Mouse (Mus musculus) embryo, embryonic 10 days (tissue): ENCODE results near the gene Rgs8.

Source experiments
- DNase-seq: peaks from one replicate; pipeline ENCODE4 v3.0.0-alpha.2; 2015; ENCODE audit warnings: low spot score

Rgs8 gene

DNA sequence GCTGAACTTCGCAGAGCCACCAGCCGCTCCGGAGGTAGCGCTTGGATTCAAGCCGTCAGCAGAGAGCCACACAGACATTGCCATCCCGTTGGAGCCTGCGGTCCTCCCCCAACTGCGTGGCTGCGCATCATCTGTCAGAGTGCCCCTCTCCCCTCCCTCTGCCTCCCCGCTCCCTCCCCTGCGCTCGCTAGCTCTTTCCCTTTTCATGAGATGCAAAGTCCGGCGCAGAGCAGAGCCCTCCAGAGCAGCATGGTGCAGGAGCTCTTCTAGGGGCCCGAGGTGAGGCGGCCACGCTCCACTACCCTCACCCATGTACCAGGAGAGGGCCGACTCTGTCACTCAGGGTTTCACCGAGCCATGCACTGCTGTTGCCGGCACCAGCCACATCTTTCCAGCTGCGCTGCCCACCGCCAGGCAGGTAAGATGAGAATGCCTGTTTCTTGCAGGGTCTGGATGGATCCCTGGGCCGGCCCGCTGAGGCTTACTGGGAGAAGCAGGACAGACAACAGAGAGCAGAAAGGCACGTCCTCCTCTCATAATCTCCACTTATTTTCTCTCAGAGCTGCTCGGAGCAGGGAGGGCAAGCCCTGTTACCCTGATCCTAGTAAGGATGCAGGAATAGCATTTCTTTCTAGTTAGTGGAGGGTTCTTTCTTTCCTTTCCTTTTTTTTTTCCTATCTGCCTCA is at the start of gene Rgs8:
Gene Rgs8, plus strand, starts transcription at position 88 of the 686 bp plus-strand sequence.
- DNase-seq: peak; percentile 81

DNA sequence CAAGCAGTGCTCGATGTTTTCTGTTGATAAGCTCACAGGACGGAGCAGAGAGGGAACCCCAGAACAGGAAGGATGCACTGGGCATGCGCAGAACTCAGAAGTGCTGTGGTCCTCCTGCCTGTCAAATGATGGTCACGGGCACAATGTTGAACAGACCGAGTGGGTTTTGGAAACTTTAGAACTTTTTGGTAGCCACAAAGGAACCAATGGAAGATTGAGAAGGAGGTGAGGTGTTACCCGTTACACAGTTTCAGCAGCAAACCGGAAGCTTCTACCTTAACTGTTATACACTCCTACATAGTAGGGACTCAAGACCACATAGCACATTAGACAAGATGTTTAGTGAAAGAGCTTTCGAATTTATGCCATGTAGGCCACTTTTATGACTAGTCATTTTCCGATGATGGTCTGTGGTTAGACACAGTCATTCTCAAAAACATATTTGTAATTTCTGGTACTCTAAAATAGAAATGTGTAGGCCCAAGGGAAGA is 35.4 kb upstream of the Rgs8 start:
- no peak for DNase-seq

DNA sequence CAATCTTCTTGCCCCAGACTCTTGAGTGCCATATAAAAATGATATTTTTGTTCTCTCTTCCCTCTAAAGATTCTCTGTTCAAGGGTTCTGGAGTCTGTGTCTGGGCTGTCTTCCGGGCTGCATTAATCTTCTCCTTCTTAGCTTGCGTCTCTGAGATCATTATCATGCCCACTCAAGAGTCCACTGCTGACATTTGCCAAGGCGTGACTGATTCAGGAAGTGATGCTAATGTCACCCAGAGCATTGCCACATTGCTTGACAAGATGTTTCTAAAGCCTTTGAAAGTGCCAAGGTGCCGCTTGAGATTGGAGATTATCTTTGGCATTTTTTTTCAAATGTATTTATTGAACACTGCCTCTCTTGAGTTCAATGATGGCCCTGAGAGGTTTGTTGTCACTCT is 29.8 kb upstream of the Rgs8 start:
- no peak for DNase-seq

DNA sequence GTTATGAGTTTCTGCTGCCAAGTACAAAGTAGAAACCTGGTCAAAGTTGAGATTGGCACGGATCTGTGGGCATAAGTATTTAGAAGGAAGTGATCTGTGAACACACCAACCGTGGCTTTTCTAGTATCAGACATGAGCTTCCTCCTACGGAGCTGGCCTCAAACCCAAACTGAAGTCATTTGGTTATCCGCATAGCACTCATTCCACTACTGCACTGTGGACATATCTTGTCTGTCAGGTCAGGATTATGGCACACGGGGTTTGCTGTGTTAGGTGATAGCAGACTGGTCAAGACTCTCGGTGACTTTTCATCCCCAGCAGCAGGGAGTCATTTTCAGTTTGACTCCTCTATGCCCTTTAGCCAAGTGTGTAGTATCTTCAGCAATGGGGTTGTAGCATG is 20.1 kb upstream of the Rgs8 start:
- no peak for DNase-seq

DNA sequence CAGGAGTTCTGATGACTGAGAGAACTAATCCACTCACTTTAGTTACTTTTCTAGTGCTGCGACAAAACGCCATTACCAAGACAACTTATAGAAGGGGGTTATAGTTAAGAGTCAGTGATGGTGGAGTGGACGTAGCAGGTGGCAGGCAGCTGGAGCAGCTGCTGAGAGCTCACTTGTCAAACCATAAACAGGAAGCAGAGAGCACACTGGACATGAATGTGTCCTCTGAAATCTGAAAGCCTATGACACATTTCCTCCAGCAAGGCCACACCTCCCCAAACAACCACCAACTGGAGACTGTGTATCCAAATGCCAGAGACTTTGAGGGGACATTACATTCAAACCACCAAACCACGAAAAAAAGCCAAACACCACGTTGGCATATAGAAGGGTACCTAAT is 17.8 kb upstream of the Rgs8 start:
- DNase-seq: no peak

DNA sequence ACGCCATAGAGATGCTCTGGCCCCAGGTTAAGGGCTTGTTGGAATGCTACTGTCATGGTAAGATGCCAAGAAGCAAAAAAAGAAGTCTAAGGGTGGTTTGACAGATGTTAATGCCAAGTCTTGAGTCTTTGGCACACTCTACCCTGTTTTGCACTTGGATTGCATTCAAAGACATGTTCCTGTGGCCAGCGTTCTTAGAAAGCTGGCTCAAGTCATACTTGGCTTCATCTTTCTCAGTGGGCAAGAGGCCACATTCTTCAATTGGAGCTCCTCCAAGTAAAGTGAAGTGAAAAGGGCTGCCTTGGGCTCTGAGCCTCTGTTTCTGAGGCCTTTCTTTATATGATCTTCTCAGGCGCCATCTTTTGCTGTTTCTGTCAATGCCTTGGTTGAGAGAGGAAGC is 17.3 kb upstream of the Rgs8 start:
- DNase-seq: no peak

DNA sequence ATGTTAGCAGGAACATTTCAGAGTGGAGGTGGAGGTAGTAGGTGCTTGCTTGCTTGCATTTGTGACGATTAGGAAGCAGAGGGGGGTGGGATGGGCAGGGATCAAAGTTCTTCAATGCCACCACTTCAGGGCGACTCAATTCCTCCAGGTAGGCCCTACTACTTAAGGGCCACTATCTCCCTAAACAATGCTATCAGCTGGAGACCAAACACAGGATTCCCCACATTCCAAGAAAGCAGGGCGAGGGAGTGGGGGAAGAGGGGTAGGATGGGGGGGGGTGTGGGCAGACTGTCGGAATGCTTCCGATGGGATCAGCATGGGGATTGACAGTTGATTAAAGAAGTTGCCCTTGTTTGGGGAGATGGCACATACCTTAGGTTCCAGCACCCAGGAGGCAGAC is 16.0 kb upstream of the Rgs8 start:
- DNase-seq: no peak

DNA sequence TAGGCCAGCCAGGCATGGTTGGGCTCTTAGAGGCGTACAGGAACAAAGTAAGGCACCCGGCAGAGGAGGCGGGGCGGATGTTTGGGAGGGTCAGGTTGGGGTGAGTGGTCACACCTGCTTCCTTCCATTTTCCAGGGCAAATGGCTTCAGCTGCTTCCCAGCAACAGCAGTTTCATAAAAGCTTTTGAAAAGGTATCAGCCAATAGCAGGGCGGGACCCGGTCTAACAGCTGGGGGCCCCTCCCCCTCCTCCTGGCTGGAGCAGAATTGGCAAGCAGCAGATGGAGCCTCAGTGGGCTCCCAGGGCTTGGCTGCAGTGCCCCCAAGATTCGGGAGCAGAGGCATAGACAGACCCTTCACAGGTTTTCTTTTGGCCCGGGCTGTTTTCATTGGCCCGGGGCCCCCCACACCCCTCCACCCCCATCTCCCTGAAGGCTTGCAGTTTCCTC is 11.3 kb upstream of the Rgs8 start:
- peak; percentile 77 for DNase-seq

DNA sequence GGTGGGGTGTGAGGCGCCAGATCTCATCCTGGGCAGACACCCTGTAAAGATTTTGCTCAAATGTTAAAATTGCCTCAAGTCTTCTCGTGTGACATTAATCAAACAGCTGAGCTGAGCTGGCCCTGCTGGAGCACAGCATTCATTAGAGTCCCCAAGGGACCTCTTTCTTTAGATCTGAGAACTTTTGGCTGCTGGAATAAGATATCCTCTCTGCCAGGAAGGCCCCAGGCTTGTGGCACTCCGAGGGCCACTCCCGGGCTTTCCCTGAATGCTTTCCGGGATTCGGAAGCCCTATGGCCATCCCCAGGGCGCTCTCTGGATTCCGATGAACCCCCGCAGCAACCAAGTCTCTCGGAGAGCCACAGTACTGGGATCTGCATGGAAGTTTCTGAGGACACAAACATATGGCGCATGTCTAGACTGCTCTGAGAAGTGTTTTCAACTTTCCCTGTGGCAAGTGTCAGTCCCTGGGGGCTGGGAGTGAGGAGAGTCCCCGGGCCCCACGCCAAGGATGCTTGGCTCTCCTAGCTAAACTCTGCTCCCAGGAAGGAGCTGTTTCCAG is 10.8 kb upstream of the Rgs8 start:
- DNase-seq: peak; percentile 37

DNA sequence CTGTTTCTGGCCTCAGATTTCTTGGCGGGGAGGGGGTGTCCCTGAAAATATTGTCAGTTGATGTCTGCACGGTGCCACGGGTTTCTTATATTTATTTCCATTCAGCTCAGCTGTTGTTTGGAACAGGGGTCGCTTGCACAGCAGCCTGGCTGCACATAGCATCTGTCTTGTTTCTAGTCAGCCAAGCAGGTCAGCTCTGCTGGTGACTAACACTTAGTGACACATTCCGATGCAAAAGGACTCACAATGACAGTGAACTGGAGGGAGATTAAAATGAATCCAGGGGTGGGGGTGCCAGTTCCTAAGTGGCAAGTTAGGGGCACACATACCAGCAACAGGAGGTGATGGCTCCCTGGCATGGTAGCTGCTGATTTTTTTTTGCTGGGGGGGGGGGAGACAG is 849 bp downstream of the Rgs8 start:
- peak; percentile 51 for DNase-seq

DNA sequence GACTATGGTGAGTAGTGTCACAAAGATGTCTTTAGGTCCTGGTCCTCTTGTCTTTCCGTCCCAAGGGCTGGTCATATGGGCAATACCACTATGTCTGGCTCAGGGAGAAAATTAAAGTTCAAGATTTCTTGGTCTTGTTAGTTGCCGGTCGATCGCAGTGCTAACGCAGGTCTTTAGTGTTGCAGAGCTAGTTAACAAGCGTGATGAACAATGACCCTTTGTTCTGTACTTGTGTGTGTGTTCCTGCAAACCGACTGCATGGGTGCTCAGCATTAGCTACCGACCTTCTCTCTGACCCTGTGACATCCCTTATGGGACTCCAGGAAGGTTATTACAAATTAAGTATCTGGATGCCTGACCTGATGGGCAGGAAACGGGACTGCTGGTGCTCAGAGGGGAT is 6.8 kb downstream of the Rgs8 start:
- DNase-seq: no peak

DNA sequence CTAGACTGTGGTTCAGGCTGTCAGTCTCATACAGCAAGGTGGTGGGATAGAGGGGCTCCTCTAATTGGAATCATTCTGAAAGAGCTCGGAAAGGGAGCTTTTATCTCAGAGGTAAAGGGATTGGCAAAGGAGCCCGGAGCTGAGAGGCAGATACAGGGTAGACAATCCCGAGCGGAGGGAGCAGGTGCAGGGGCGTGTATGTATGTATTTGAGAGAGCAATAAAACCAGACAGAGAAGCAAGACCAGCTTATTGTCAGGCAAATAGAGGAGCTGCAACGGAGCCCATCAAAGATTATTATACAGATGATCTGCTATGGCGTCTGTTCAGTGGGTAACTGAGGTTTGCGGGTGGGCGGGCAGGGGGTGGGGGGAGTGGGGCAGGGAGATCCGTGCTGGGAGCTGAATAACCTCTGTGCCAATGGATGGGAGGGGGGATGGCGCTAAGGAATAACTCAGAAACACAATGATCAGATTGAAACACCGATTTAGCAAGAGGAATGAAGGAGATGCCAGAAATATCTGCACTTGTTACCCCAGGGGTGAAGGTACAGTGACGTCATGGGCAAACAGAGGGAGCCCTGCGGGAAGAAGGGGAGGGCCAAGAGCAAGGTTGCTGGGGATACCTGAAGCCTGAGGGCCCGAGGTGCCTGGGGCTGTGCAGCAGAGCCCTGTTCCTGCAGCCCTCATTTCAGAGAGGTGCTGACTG is 8.3 kb downstream of the Rgs8 start:
- DNase-seq: no peak

DNA sequence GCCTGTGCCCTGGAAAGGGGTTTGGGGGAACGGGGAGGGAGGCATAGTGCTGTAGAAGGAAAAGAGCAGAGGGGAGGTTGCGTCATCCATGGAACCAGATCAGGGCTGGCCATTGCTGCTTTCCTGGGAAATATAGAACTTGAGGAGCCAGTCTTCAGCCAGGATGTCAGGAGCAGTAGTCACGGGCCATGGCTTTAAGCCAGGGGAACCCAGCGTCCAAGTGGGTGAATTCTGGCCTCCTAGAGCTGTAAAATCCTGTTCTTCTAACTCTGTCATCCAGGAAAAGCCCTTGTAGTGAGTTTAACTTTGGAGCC is 8.8 kb downstream of the Rgs8 start:
- DNase-seq: no peak

DNA sequence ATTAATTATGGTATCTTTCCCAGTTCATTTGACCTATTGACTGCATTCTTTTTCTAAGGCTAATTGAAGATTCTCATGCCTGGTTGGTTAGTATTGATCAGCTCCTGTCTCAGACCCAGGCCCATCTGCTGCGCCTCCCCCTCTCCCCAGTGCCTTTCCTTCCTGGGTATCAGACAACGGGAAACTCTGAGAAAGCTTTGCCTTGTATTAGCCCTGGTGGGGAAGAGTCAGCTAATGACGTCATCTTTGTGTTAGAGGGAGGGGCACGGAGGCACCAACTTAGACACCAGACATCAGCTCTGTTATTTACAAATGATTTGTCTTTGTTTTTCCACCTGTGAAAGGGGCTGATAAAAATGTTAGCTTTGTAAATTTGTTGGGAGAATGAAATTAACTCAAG is 9.5 kb downstream of the Rgs8 start:
- peak; percentile 43 for DNase-seq

DNA sequence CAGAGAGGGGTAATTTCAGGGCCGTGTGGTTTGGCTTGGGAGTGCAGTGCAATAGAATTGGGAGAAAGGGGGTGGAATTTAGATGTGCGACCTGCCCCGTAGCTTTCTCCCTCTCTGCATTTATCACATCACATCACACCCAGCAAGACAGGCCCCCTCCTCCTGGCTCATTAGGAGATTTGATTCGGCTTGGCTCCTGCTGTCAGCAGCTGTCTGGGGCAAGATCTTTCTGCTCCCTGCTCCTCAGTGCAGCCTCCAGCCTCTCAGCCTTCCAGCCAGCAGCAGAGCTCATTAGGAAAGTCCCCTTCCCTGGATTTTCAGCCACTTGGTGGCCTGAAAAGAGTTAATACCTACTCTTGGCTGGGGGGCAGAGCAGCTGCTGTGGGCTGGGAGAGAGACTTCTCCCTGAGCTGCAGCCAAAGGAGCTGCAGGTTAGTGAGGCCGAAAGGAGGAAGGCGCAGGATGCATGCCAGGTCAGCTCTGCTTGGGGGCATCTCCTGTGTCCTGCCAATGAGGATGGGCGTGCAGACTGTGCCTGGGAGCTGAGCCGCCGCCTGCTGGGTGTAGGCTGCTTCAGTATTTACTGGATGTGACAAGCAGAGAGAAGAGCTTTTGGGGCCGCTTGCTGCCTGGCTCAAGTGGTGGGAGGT is 12.4 kb downstream of the Rgs8 start:
- peak; percentile 62 for DNase-seq

DNA sequence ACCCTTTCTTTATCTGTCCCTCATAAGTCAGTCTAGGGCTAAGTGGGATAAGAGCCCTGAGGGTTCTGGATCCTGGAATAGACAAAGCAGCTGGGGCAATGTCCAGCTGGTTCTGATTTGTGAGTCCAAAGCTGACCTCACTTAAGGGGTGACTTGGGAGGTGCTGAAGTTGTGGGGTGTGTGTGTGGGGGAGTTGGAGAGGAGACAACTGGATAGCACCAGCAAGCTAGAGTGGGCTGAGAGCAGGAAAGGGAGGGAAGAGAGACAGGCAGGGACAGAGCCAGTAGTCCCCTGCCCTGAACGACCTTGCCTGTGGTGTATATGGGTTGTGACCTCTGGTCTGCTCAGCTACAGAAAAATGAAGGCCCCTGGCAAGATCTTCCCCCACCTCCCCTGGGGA is 13.4 kb downstream of the Rgs8 start:
- DNase-seq: no peak

DNA sequence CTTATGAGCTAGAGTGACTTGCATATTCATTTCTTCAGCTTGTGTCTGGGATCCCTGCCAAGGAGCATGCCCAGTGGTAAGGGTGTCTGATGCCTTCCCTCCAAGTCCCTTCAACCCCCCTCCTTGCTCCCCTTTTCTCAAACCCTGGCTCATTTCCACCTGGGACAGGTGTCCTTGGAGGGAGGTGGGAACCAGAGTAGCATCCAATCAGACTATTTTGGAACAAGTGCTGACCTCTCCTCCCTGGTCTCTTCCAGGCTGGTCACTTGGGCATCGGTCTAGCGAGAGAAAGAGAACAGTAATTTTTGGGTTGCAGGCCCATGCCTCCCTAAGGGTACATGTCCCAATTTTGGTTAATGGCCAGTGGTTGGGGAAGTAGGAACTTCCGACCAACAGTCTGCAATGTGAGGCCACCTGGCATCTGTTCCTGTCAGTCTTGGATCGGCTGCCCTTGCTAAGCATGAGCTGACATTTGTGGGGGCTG is 14.5 kb downstream of the Rgs8 start:
- no peak for DNase-seq

DNA sequence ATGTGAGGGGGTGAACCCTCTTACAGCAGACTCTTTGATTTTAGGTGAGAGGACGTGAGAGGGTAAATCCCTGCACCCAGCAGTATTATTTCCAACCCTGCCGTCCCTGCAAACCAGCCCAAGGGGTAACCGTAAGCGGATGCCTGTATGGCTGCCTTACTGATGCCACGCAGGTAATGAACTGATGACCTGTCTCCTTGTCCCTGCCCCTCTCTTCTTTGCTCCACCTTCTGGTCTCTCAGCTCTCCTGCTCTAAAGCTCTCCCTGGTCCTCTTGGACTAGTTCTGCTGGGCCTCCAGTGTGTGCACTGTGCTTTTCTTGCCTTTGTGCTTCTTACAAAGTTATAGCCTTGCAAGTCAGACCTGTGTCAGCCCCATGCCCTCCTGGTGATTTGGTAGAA is 15.0 kb downstream of the Rgs8 start:
- no peak for DNase-seq

DNA sequence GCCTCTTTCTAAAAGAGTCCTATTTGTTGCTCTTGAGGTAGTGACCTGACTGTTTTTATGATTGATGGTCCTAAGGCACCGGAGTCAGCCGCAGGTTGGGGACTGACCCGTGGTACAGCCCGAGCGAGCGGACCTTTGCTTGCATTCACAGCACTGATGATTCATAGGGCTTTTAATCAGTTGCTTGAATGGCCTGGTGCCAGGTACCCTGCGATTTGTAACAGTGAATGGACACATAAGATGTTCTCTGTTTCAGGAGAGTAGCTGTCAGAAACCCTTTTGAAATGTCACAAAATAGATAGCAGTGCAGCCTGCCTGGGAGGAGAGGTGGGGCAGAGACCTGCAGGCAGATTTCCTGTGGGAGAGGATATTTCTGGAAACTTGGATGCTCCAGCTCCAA is 16.3 kb downstream of the Rgs8 start:
- no peak for DNase-seq

DNA sequence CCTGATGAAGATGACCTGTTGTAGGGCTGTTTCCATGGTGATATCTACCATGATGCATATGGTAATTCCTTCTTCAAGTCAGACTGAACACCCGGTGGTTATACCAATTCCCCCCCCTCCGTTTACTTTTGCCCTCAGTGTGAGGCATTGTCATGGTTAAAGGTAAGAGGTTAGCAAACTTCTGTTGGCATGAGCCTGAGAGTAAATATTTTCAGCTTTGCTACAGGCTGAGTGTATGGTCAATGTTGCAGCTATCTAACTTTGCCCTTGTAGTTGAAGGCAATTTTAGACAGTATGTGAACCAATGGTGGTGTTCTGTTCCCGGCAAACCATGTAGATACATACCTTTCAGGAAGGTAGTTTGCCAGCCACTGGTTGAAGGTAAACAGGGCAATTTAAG is 16.9 kb downstream of the Rgs8 start:
- DNase-seq: no peak

DNA sequence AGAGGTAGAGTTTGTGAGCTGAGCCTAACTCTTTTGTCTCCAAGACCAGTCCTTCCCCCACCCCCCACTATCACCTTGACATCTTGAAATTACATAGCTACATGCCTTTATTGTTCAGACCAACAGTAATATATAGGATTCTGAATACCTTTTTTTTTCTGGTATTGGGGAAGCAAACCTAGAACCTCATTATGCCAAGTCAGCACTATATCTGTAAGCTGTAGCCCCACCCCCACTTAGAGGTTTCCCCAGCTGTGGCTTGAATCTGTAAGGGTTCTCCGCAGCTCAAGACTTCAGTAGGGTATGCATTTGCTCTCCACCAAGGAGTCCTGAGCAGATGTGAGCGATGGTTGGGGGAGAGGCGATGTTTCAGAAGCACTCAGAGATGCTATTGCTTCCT is 18.5 kb downstream of the Rgs8 start:
- DNase-seq: no peak

DNA sequence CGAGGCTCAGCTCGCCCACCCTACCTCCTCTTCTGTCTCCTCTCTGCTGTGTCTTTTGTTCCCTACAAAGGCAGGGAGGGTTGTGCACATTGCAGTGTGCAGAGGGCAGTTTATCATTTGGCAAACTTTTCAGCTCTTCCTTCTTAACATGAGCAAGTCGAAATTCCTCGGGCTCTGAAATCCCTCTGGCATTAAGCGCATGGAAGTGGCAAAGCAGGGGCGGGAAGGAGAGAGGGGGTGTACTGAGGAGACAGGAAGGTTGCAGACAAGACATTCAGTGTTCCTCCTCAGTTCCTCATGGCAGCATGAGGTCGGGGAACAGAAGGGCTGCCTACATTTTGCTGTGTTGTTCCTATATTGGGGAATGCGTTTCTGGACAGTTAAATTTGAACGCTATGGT is 19.9 kb downstream of the Rgs8 start:
- DNase-seq: no peak

DNA sequence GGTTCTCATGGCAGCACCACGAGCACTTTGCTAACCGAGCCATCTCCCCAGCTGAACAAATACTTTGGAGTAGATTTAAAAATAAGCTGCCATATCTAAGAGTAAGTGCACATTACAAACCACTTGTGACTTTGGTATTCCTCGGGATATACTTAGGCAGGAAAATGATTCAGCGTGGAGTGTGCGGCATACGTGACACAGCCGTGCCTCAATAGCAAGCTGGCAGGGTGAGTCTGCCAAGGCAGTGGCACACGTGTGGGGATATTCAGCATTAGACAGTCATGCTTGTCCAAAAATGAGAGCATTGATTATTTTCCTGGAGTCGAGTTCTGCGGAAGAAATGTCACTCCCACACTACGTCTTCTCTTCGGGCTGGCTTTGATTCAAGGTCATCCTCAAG is 21.1 kb downstream of the Rgs8 start:
- DNase-seq: no peak
